16 mouse cellular contexts compared by ENCODE assay signal in genomic region chr1:180031705-180032548, GRCm38 (mm10).
"Had no signal": no experiment of that assay in that cellular context is flagged by ENCODE, and none has a peak within 500 bp of the region (broad histone marks: within the 10 kb centered on the region; RNA-seq: fewer than 3 reads in every experiment).

No protein-coding gene starts in this region.

- H3K4me3 ChIP-seq: kidney, embryonic 15.5 days; limb, embryonic 13.5 days; megakaryocyte, embryonic 14.5 days; midbrain, embryonic 12.5 days; neural tube, embryonic 13.5 days had no signal

- H3K36me3 ChIP-seq: midbrain, embryonic 12.5 days had no signal

- H3K4me1 ChIP-seq: kidney, embryonic 15.5 days; limb, embryonic 13.5 days; midbrain, embryonic 12.5 days; neural tube, embryonic 13.5 days had no signal

- H3K27ac ChIP-seq: kidney, embryonic 15.5 days; limb, embryonic 13.5 days; midbrain, embryonic 12.5 days; neural tube, embryonic 13.5 days had no signal

- ATAC-seq: intestine, embryonic 16.5 days; lung, postnatal 0 days; midbrain, embryonic 16.5 days had no signal

- H3K4me2 ChIP-seq: kidney, embryonic 15.5 days; limb, embryonic 13.5 days; midbrain, embryonic 12.5 days; neural tube, embryonic 13.5 days had no signal

- H3K9ac ChIP-seq: kidney, embryonic 15.5 days; limb, embryonic 13.5 days; midbrain, embryonic 12.5 days; neural tube, embryonic 13.5 days had no signal

- DNase-seq: kidney, adult 2 months; kidney, postnatal 14 days; left cerebral cortex, postnatal 4 days; lung, adult 2 months; lung, postnatal 36 days; retina, postnatal 1 day; right cerebral cortex, postnatal 4 days; spleen, adult 18-20 months had no signal

- H3K9me3 ChIP-seq: kidney, embryonic 15.5 days; limb, embryonic 13.5 days; megakaryocyte, embryonic 14.5 days; midbrain, embryonic 12.5 days; neural tube, embryonic 13.5 days had no signal

- H3K27me3 ChIP-seq: kidney, embryonic 15.5 days; limb, embryonic 13.5 days; megakaryocyte, embryonic 14.5 days; midbrain, embryonic 12.5 days; neural tube, embryonic 13.5 days had no signal
